Mouse (Mus musculus): ENCODE results near the gene Kncn. TPM values are rescaled to one million over a fixed set of nuclear protein-coding genes. Genes with fewer than 3 reads are reported as not detected.

Gene Kncn
- polyA plus RNA-seq (2014; fragmentation: Nextera tagmentation; extraction: Ambion mirVana) = not detected in 2 replicates

DNA sequence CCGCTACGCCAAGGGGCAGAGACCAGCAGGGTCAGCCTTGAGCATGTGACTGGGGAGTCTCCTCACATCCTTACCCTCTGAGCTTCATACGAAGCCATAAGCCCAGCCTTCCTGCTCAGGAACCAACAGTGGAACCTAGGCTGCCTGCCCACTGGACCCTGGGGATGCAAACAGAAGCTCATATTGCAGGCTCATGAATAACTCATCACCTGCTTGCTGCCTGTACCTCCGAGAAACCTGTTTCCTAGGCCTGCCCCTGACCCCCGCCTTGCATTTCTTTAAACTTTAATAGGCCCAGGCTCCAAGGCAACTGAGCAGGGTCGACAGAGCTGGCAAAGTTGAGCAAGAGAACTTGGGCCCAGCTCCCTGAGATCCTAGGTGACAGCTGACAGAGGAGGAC is at the start of gene Kncn:
TSS of gene Kncn (plus strand) at position 379 of the 400 bp plus-strand sequence.
- ATAC-seq (ENCODE audit: low FRiP score, low TSS enrichment) = no peak
- Histone ChIP-seq H3K4me1 (ENCODE audit: control insufficient read depth, insufficient read depth, low read length) (no peaks in the 10 kb centered on the region), H3K9ac (ENCODE audit: low read depth, low read length) (no peak within 1 kb of the TSS), H3K36me3 (ENCODE audit: control insufficient read depth, insufficient read depth, low read length) (no peaks in the 10 kb centered on the region), H3K9me3 (ENCODE audit: control insufficient read depth, low read length) (no peaks in the 10 kb centered on the region), H3K4me3 (ENCODE audit: low read length) (no peak within 1 kb of the TSS), H3K4me2 (replicated peaks; ENCODE audit: low read depth, low read length) (no peak within 1 kb of the TSS), H3K27ac (ENCODE audit: low read depth, low read length) (no peak within 1 kb of the TSS), H3K27me3 (ENCODE audit: control insufficient read depth, insufficient read depth, low read length) (no peaks in the 10 kb centered on the region)
- WGBS = 55% methylated on average over 6 of the region's 6 CpGs

- WGBS = 67% methylated on average over 2 of the region's 2 CpGs
- ATAC-seq (ENCODE audit: low FRiP score, low TSS enrichment) = no peak
- peaks cover 8% of the 10 kb centered on the region for H3K4me1 ChIP-seq (ENCODE audit: control insufficient read depth, insufficient read depth, low read length)
- H3K36me3 ChIP-seq (ENCODE audit: control insufficient read depth, insufficient read depth, low read length) = peaks cover 24% of the 10 kb centered on the region
- H3K4me2 ChIP-seq (replicated peaks; ENCODE audit: low read depth, low read length) = no peak overlapping the region
- H3K9me3 ChIP-seq (ENCODE audit: control insufficient read depth, low read length) = no peaks in the 10 kb centered on the region
- H3K9ac ChIP-seq (ENCODE audit: low read depth, low read length) = no peak overlapping the region
- H3K4me3 ChIP-seq (ENCODE audit: low read length) = no peak overlapping the region
- no peak overlapping the region for H3K27ac ChIP-seq (ENCODE audit: low read depth, low read length)
- no peaks in the 10 kb centered on the region for H3K27me3 ChIP-seq (ENCODE audit: control insufficient read depth, insufficient read depth, low read length)
These were observed 48.6 kb upstream of the Kncn start for GRCm38 (mm10) chr4:115835576-115835975.

GRCm38 (mm10) chr4:115838196-115838595 is 46.0 kb upstream of the Kncn start:
- H3K4me1 ChIP-seq (ENCODE audit: control insufficient read depth, insufficient read depth, low read length) = peaks cover 8% of the 10 kb centered on the region
- no peak overlapping the region for H3K9ac ChIP-seq (ENCODE audit: low read depth, low read length)
- no peak for ATAC-seq (ENCODE audit: low FRiP score, low TSS enrichment)
- no peaks in the 10 kb centered on the region for H3K9me3 ChIP-seq (ENCODE audit: control insufficient read depth, low read length)
- no peak overlapping the region for H3K27ac ChIP-seq (ENCODE audit: low read depth, low read length)
- WGBS = 83% methylated on average over 4 of the region's 4 CpGs
- H3K4me3 ChIP-seq (ENCODE audit: low read length) = no peak overlapping the region
- peaks cover 12% of the 10 kb centered on the region; the same call in 1 of the 2 replicates for H3K36me3 ChIP-seq (ENCODE audit: control insufficient read depth, insufficient read depth, low read length)
- no peaks in the 10 kb centered on the region for H3K27me3 ChIP-seq (ENCODE audit: control insufficient read depth, insufficient read depth, low read length)
- H3K4me2 ChIP-seq (replicated peaks; ENCODE audit: low read depth, low read length) = no peak overlapping the region

GRCm38 (mm10) chr4:115838696-115839641 is 45.2 kb upstream of the Kncn start, which contains the start of gene Mknk1:
Gene Mknk1 (plus strand): TSS chr4:115839198.
- H3K4me3 ChIP-seq (ENCODE audit: low read length) = peak within 1 kb of the TSS; percentile 72
- peak within 1 kb of the TSS; percentile 70 for H3K9ac ChIP-seq (ENCODE audit: low read depth, low read length)
- H3K27me3 ChIP-seq (ENCODE audit: control insufficient read depth, insufficient read depth, low read length) = no peaks in the 10 kb centered on the region
- 0 out of 2 replicates have a peak within 1 kb of the TSS, but pooled peaks have one; percentile 24 for H3K27ac ChIP-seq (ENCODE audit: low read depth, low read length)
- H3K9me3 ChIP-seq (ENCODE audit: control insufficient read depth, low read length) = no peaks in the 10 kb centered on the region
- peaks cover 8% of the 10 kb centered on the region for H3K4me1 ChIP-seq (ENCODE audit: control insufficient read depth, insufficient read depth, low read length)
- 2% methylated on average over 51 of the region's 51 CpGs for whole genome bisulfite sequencing
- peak within 1 kb of the TSS; percentile 74 for H3K4me2 ChIP-seq (replicated peaks; ENCODE audit: low read depth, low read length)
- peaks cover 6% of the 10 kb centered on the region; the same call in 1 of the 2 replicates for H3K36me3 ChIP-seq (ENCODE audit: control insufficient read depth, insufficient read depth, low read length)
- peak; percentile 97 for ATAC-seq (ENCODE audit: low FRiP score, low TSS enrichment)

DNA sequence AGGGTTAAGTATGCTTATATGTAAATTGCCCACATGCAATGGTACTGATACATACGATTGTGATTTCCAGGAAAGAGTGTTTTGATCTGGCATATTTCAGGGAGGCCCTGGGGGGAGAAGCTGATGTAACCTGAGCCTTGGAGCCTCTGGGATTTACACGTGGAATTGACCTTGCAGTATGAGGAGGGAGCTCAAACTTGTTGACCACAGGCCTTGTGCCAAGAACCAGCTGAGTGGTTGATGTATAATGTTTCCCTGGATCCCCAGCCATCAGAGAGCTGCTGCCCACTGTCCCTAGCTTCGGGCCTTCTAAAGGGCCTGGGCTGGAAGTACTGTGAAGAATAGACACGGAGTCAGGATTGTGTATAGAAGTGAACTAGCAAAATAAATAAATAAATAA is 44.2 kb upstream of the Kncn start:
- no peak for ATAC-seq (ENCODE audit: low FRiP score, low TSS enrichment)
- WGBS = 48% methylated on average over 4 of the region's 4 CpGs
- Histone ChIP-seq H3K9ac (ENCODE audit: low read depth, low read length) (no peak overlapping the region), H3K4me1 (ENCODE audit: control insufficient read depth, insufficient read depth, low read length) (peaks cover 8% of the 10 kb centered on the region), H3K9me3 (ENCODE audit: control insufficient read depth, low read length) (no peaks in the 10 kb centered on the region), H3K36me3 (ENCODE audit: control insufficient read depth, insufficient read depth, low read length) (no peaks in the 10 kb centered on the region), H3K4me2 (replicated peaks; ENCODE audit: low read depth, low read length) (peak overlapping the region; percentile 74), H3K4me3 (ENCODE audit: low read length) (peak overlapping the region; percentile 72; the same call in 1 of the 2 replicates), H3K27ac (ENCODE audit: low read depth, low read length) (no peak overlapping the region), H3K27me3 (ENCODE audit: control insufficient read depth, insufficient read depth, low read length) (no peaks in the 10 kb centered on the region)

DNA sequence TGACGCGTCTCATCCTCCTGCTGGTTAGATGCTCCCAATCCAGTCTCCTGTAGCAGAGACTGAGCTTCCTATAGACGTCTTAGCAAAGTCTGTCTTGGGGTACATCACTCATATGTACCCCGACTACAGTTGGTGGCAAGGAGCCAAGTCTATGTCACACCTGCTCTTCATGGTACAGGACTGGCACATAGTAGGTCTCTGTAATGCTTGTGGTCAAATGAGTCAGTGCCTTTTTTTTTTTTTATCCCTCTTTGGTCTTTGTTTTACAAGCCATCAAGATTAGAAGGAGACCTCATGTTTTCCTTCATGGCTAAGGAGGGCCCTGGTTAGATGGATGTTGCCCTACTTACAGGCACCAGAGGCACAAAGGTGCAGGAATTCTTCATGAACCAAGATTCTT is 43.4 kb upstream of the Kncn start:
- no peak overlapping the region for H3K27ac ChIP-seq (ENCODE audit: low read depth, low read length)
- 94% methylated on average over 4 of the region's 4 CpGs for WGBS
- no peaks in the 10 kb centered on the region for H3K36me3 ChIP-seq (ENCODE audit: control insufficient read depth, insufficient read depth, low read length)
- no peak for ATAC-seq (ENCODE audit: low FRiP score, low TSS enrichment)
- H3K27me3 ChIP-seq (ENCODE audit: control insufficient read depth, insufficient read depth, low read length) = no peaks in the 10 kb centered on the region
- H3K4me2 ChIP-seq (replicated peaks; ENCODE audit: low read depth, low read length) = no peak overlapping the region
- H3K4me3 ChIP-seq (ENCODE audit: low read length) = no peak overlapping the region
- peaks cover 8% of the 10 kb centered on the region for H3K4me1 ChIP-seq (ENCODE audit: control insufficient read depth, insufficient read depth, low read length)
- no peak overlapping the region for H3K9ac ChIP-seq (ENCODE audit: low read depth, low read length)
- no peaks in the 10 kb centered on the region for H3K9me3 ChIP-seq (ENCODE audit: control insufficient read depth, low read length)

DNA sequence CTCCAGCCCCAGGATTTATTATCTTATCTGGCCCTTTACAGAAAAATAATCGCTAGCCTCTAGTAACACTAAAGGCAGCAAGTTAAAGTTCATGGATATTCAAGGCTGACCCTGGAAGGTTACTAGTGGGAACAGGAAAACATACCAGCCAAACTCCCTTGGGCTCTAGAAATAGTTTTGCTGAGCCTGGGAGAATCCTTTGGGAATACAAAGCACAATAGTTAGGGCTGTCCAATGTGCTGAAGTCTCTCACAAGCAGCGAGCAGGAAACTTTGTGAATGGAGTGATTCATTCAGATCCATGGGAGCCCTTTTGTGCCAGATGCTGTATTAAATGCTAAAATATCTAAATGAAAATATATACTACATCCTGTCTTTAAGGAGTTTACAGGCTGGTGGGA is 37.5 kb upstream of the Kncn start:
- no peak overlapping the region for H3K4me2 ChIP-seq (replicated peaks; ENCODE audit: low read depth, low read length)
- peaks cover 10% of the 10 kb centered on the region; the same call in 1 of the 2 replicates for H3K36me3 ChIP-seq (ENCODE audit: control insufficient read depth, insufficient read depth, low read length)
- no peak overlapping the region for H3K9ac ChIP-seq (ENCODE audit: low read depth, low read length)
- H3K4me3 ChIP-seq (ENCODE audit: low read length) = no peak overlapping the region
- H3K4me1 ChIP-seq (ENCODE audit: control insufficient read depth, insufficient read depth, low read length) = no peaks in the 10 kb centered on the region
- 61% methylated on average over 2 of the region's 2 CpGs for WGBS
- no peaks in the 10 kb centered on the region for H3K9me3 ChIP-seq (ENCODE audit: control insufficient read depth, low read length)
- no peaks in the 10 kb centered on the region for H3K27me3 ChIP-seq (ENCODE audit: control insufficient read depth, insufficient read depth, low read length)
- no peak for ATAC-seq (ENCODE audit: low FRiP score, low TSS enrichment)
- no peak overlapping the region for H3K27ac ChIP-seq (ENCODE audit: low read depth, low read length)

GRCm38 (mm10) chr4:115847377-115847776 is 36.8 kb upstream of the Kncn start:
- H3K27me3 ChIP-seq (ENCODE audit: control insufficient read depth, insufficient read depth, low read length) = no peaks in the 10 kb centered on the region
- WGBS = 69% methylated on average over 5 of the region's 5 CpGs
- H3K4me2 ChIP-seq (replicated peaks; ENCODE audit: low read depth, low read length) = no peak overlapping the region
- H3K9ac ChIP-seq (ENCODE audit: low read depth, low read length) = no peak overlapping the region
- no peak overlapping the region for H3K27ac ChIP-seq (ENCODE audit: low read depth, low read length)
- peaks cover 10% of the 10 kb centered on the region; the same call in 1 of the 2 replicates for H3K36me3 ChIP-seq (ENCODE audit: control insufficient read depth, insufficient read depth, low read length)
- H3K4me3 ChIP-seq (ENCODE audit: low read length) = no peak overlapping the region
- H3K4me1 ChIP-seq (ENCODE audit: control insufficient read depth, insufficient read depth, low read length) = no peaks in the 10 kb centered on the region
- H3K9me3 ChIP-seq (ENCODE audit: control insufficient read depth, low read length) = no peaks in the 10 kb centered on the region
- ATAC-seq (ENCODE audit: low FRiP score, low TSS enrichment) = no peak

- Histone ChIP-seq H3K27ac (ENCODE audit: low read depth, low read length) (no peak overlapping the region), H3K9me3 (ENCODE audit: control insufficient read depth, low read length) (no peaks in the 10 kb centered on the region), H3K36me3 (ENCODE audit: control insufficient read depth, insufficient read depth, low read length) (peaks cover 10% of the 10 kb centered on the region; the same call in 1 of the 2 replicates), H3K27me3 (ENCODE audit: control insufficient read depth, insufficient read depth, low read length) (no peaks in the 10 kb centered on the region), H3K9ac (ENCODE audit: low read depth, low read length) (no peak overlapping the region), H3K4me1 (ENCODE audit: control insufficient read depth, insufficient read depth, low read length) (no peaks in the 10 kb centered on the region), H3K4me2 (replicated peaks; ENCODE audit: low read depth, low read length) (no peak overlapping the region), H3K4me3 (ENCODE audit: low read length) (no peak overlapping the region)
- WGBS = 100% methylated on average over 1 of the region's 1 CpGs
- no peak for ATAC-seq (ENCODE audit: low FRiP score, low TSS enrichment)
These were observed 36.1 kb upstream of the Kncn start for GRCm38 (mm10) chr4:115848083-115848482.

Data from kidney, embryonic 14.5 days (tissue).